Mouse (Mus musculus): ENCODE results near the gene Tulp3. TPM values are rescaled to one million over a fixed set of nuclear protein-coding genes. Genes with fewer than 3 reads are reported as not detected.

Tulp3 gene
- total RNA-seq, 2 experiments from 2014 or later = 0.38 TPM; not detected in 1

DNA sequence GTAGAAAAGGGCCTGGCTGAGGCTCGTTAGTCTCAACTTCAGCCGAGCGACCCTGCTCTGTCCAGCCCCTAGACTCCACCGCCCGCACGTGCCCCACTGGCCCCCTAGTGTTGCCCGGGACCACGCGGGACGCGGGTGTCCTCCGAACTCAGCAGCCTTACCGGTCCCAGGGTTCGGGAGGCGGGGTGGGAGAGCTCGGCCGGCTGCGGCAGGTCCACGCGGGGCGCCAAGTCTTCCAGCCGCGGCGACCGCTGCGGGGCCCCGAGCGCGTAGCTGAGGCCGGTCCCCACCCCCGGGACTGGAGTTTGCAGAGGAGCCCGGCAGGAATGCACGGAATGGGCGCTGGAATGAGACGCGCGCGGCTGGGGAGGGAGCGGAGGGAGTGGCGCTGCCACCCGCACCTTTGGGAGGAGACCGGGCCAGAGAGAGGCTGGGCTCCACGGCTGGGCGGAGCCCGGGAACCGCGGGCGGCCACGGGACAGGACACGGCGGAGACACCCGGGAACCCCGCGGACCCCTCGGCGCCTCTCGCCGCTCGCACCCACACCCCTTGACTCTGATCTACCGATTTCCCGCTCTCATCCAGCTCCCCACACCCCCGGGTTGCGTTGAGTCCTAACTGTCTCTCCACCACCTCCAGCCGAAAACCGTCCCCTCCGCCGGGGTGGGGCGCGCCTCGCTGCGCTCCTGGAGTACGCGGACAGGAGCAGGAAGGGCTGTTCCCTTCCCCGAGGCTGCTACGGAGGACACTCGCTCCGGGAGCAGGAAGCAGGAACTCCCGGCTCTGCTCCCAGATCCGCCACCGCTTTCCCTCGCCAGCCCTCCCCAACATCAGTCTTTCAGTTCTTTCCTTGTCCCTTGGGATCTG lies 55.3 kb downstream of the Tulp3 start, which contains the start of gene Tead4:
Gene Tead4 (minus strand): TSS at position 690 of the 868 bp plus-strand sequence.
- no peak for ATAC-seq (replicated peaks; ENCODE audit: low FRiP score, poor library complexity, severe bottlenecking)

DNA sequence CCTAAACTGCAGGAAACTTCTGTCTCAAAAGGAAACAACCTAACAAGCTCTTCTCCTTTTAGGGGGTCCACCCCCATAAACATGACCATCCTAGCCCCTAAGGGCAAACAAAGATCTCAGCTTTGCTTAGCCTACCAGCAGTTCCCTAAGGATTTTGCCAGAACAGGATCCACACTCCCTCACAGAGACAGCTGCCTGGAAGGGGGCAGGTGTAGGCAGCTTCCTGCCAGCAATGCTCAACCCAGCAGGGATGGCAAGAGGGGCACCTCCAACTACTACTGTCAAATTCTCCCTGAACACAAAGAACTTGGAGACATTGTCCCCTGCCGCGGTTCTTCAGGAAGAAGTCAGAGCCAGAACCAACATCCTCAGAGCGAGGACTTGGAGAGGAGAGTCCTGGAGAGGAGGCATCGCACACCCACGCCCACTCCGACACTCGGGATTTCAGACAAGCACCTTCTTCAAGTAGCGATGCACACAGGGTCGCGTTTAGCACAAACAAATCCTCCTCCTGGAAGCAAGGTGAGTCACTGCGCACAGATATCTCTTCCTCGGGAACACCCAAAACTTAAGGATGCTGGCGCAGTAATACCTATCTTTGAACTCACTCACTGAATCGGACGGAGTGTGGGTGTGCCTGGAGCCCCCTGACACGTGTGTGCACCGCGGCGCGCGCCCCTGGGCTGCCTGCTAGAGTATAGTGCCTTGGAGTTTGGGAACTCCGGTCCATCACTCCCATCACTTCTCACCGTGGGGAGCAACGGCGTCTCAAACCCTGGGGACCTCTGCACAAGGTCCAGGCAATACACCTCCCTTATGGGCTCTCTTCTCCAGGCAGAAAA lies 56.1 kb downstream of the Tulp3 start:
- ATAC-seq (replicated peaks; ENCODE audit: low FRiP score, poor library complexity, severe bottlenecking) = no peak

DNA sequence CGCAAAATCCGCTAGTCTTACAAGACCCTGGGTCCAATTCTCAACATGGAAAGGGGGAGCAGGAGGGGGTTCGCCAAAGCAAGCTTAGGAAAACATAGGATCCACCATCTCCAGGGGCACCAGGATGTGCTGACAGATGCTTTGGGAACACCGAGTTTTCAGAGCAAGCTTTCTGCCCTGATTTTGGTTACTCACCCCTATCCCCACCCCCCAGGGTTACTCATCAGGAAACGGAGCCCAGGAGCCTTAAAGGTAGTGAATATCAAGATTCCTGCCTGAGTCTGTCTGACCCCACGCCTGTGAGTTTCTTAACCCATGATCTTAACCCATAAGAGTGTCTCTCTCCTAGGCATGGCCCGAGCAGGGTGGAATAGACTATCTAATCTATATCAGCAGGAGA lies 57.4 kb downstream of the Tulp3 start:
- ATAC-seq (replicated peaks; ENCODE audit: low FRiP score, poor library complexity, severe bottlenecking) = no peak

DNA sequence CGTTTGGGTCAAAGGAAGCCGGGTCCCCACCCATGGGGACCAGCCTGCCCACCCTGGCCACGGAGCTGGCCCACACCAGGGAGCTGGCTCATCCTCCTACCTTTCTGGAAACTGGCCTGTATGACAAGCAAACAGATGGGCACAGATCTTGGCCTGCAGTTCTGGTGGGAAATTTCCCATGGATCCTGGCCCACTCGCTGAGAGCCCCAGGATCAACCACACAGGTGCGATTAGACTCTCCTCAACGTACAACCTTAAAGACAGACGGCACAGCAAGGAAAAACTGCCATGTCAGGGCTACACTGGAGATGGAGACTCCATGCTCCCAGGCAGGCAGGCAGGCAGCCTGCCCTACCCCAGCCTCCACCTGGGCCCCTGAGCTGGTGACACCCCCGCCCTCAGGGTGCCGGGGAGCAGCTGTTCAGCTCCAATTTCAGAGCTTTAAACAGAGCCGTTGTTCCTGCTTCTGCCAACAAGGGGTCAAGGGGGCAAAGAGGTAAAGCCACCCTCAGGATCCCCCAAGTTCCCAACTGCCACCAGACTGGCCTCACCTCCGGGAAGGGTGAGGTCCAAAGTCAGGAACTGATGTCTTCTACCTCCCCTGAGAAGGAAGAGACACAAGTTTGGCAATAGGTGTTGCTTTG lies 58.8 kb downstream of the Tulp3 start:
- no peak for ATAC-seq (replicated peaks; ENCODE audit: low FRiP score, poor library complexity, severe bottlenecking)

DNA sequence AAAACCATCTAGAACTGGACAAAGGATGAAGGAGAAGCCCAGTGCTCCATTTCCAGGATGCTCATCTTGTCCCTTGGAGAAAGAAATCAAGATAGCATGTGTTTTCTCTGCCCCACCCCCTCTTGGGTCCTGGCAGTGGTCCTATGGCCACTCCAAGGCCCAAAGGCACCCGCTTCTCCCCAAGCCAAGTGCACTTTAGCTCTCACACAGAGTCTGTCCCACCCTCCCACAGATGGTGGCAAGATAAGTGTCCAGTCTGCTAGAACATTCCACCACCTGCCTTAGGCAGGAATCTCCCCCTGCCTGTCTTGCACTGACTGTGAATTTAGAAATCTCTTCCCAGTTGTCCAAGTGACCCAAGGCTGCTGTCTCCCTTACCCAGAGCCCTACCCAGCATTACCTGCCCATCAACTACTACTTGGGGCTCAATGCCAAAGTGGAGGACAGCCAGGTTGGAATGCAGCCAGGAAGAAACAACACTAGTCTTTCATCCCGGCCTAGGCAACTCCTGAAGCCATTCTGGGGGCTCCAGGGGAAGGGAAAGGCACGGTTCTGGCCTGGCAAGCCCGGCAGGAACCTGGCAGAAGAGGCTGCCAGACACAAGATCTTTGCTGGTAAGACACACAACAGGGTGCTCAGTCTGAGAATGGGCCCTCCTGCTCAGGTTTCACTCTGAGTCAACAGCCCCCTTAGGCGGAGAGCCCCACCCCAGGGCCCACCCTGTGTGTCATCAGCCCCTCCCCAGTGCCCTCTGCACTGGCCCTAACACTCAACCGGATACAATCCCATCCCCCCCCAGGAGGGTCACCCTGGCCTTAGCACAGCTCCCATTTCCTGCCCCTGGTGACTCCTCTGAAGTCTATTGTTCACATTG lies 59.5 kb downstream of the Tulp3 start:
- ATAC-seq (replicated peaks; ENCODE audit: low FRiP score, poor library complexity, severe bottlenecking) = no peak

DNA sequence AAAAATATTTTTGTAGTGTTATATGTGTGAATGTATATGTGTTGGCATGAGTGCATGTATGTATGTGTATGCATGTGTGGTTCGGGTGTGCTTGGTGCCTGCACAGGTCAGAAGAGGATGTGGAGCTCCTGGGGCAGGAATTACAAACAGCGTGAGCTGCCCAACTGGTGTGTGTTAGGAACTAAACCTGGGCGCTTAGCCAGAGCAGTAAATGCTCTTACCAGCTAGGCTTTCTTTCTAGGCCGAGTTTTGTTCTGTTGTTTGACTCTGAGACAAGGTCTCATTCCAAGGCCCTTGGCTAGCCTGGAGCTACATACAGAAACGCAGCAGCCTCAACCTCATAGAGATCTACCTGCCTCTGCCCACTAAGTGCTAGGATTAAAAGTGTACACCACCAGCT lies 64.4 kb downstream of the Tulp3 start:
- ATAC-seq (replicated peaks; ENCODE audit: low FRiP score, poor library complexity, severe bottlenecking) = no peak

DNA sequence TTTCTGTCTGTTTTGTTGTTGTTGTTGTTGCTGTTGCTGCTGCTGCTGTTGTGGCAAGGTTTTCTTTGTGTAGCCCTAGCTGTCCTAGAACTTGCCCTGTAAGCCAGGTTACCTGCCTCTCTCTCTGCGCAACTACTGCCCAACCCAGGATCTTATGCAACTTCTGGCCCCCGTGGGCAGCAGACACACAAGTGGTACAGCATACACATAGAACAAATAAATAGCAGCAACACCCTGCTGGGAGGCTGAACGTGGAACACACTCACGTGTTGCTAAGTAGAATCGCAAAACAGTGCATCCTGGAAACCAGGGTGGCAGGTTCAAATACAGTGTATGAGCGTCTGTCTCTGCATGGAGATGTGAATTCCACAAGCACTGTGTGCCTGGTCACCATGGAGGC lies 67.0 kb downstream of the Tulp3 start:
- no peak for ATAC-seq (replicated peaks; ENCODE audit: low FRiP score, poor library complexity, severe bottlenecking)

DNA sequence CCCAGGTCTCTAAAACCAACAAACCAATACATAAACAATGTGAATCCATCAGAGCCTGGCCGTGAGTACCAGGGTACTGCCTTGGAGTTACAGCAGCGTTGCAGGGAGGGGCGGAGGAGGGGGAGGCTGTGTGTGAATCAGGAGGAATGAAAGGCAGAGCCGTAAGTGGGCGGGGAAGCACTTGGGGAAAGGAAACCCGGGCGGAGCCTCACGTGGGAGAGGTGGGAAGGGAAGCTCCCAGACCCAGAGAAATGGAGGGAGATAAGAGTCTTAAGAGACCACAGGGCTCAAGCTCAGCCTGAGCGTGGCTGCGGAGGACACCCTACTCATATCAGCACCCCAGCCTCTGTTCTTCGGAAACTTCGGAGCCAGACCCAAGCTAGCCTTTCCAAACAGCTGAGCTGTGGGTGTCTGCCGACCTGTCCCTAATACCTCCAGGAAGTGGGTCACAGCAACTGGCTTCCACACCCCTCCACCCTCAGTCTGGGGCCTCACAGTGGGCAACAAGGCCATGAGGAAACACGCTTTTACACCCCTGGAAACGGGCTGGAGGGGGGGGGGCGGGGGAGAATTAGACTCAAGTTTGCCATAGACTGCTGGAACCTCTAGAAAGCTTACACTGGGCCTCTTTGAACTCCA lies 69.7 kb downstream of the Tulp3 start:
- no peak for ATAC-seq (replicated peaks; ENCODE audit: low FRiP score, poor library complexity, severe bottlenecking)

DNA sequence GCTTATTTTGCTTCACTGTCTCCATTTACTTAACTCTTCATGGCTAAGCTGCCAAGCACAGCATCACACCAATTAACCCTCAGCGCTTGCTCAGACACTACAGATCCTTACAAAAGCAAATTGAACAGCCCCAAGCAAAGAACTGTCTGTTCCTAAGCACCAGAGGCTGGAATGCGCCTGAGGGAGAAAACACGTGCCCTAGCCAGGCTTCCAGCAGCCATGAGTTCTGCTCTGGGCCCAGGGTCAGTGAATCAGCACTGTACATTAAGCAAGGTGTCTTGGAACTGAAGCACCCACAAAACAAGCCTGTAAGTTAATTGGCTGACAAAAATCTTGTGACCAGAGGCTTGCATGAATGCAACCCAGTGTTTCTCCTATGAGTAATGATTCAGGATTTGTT lies 73.5 kb downstream of the Tulp3 start:
- ATAC-seq (replicated peaks; ENCODE audit: low FRiP score, poor library complexity, severe bottlenecking) = no peak

DNA sequence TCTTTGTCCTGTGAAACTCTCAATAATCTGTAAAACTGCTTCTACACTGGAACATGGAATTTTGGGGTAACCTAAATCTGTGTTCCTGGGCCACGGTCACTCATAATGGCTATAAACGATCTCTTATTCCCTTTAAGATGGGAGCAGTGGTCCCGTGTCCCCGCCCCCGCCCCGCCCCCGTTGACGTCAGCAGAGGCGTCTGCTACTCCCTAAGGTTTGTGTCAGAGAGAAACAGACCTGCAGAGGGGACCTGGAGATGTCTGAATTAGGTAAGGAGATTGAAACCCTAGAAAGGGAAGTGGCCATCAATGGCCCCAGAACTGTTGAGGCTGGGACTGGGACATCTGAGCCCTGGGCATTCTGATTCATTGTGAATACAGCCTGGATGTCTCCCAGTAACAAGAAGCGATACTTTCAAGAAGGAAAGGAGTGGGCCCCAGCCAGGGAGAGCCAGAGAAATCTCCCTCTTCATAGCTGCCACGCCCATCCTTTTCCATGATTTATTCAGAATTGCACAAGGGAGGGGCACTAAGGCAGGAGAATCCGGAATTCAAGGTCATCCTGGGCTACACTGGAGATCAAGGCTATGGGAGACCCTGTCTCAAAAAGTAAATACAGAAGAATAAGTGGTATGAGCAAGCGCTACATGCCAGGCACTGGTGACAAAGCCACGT lies 75.0 kb downstream of the Tulp3 start:
- no peak for ATAC-seq (replicated peaks; ENCODE audit: low FRiP score, poor library complexity, severe bottlenecking)

DNA sequence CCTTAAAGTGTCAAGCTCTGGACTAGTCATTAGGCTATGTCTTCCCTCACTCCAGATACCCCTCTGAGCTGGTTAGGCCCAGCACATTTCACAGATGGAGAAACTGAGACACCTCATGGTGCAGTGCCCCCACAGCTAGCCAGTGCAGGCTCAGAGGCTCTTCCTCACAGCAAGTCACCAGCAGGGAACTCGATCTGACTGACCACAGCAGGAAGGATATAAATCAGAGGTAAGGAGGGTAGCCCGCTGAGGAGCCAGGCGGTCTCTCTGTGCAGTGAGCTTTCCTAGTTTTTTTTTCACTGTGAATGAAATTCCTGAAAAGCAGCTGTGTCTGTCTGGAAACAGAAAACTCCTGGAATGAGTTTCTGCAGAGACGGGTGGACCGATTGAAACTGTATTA lies 76.0 kb downstream of the Tulp3 start:
- ATAC-seq (replicated peaks; ENCODE audit: low FRiP score, poor library complexity, severe bottlenecking) = no peak

DNA sequence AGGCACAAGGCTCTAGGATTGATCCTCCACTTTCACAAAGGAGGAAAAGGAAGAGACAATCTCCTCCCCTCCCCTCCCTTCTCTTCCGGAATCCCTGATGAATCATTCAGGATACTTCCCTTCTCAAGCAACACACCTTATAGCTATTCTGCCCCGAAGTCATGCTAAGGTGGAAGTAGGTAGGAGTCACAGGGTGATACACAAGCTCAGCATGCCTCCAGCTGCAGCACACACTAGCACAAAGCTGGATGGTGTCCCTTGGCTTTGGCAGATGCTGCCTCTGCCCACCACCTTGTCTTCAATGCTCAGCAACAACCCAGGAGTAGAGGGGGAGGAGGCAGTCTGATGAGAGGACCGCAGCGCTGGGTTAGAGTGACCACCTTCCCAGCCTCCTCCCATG lies 76.6 kb downstream of the Tulp3 start:
- no peak for ATAC-seq (replicated peaks; ENCODE audit: low FRiP score, poor library complexity, severe bottlenecking)

DNA sequence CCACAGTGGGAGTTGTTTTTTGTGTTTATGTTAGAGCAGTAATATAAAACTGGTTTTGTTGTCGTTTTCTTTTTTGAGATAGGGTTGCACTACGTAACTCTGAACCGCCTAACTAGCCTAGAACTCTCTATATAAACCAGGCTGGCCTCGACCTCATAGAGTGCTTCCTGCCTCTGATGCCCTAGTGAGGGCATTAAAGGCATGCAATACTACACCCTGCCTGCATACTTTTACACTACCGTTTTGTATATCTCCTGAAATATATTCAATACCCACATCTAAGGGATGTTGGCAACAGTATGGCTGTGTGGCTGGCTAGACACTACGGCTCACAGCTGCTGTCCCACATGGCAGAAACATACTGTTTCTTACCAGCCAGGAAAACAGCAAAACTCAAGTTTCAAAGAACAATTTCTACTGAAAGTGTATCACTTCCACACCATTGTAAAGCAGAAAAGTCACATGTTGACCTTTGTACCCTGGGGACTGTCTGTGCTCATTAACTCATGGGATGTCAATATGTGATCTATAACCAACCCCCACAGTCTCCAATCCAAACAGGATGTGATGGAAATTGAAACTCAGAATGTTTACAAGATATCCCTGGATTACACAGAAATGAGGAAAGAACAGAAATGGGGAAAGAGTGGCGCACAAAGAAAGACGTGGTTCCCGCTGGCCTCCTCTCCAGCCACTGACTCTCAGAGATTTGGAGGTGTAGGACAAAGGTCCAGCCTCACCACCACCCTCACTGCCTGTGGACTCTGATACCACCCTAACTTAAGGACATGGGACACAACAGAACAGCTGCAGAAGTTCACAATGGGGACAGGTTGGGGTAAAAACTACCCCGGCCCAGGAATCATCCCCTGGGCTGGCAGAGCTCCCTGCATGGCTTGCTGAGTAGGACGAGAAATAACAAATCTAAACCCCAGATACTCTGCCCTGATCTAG lies 78.2 kb downstream of the Tulp3 start:
- ATAC-seq (replicated peaks; ENCODE audit: low FRiP score, poor library complexity, severe bottlenecking) = no peak

DNA sequence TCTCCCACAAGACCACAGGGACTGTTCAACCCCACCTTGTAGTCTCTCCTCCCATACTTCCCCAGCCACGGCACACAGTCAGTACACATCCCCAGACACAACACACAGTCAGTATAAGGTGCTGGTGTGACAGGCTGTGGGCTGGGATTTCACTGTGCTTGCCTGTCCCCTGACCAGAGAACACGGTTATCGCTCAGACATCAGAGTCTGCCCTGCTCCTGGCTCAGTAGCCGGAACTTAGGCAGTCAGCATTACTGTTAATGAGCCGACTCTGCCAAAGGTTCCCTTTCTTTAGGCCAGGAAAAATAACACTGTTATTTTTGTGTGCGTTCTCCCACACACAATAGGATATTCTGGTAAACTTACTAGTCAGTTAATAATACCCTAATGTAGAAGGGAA lies 79.3 kb downstream of the Tulp3 start:
- ATAC-seq (replicated peaks; ENCODE audit: low FRiP score, poor library complexity, severe bottlenecking) = no peak

DNA sequence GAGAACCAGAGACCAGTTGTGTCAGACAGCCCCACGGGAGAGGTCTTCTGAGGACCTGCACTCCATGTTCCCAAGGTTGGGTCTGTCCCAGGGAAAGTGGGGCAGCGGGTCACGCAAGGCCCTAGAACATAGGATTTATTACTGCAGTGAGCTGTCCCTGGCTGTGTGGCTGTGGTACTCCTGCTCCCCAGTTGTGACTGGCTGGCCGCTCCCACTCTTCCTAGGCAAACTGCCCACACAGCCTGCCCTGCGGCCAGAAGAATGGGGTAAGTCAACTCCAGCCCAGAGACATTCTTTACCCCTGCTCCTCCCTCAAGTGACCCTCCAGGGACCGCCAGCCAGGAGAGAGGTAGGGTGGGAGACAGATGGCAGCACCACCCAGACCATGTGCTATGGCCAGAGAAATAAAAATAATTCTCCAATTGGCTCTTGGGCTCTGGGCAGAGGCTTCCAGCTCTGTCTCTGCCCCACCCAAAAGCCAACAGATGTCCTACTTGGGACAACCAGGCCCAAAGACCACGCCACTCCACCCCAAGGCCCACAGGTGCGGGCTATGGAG lies 80.1 kb downstream of the Tulp3 start:
- no peak for ATAC-seq (replicated peaks; ENCODE audit: low FRiP score, poor library complexity, severe bottlenecking)

DNA sequence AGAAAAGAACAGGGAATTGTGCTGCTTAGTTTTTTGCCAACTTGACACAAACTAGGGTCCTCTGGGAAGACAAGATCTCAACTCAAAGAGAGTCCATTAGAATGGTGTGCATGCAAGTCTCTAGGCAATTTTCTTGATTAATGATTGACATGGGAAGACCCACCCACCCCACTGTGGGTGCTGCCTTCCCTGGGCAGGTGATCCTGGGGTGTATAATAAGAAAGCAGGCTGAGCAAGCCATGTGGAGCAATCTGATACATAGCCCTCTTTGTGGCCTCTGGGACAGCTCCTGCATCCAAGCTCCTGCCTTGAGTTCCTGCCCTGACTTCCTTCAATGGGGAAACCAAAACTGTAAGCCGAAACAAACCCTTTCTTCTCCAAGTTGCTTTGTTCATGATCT lies 82.1 kb downstream of the Tulp3 start:
- ATAC-seq (replicated peaks; ENCODE audit: low FRiP score, poor library complexity, severe bottlenecking) = no peak

DNA sequence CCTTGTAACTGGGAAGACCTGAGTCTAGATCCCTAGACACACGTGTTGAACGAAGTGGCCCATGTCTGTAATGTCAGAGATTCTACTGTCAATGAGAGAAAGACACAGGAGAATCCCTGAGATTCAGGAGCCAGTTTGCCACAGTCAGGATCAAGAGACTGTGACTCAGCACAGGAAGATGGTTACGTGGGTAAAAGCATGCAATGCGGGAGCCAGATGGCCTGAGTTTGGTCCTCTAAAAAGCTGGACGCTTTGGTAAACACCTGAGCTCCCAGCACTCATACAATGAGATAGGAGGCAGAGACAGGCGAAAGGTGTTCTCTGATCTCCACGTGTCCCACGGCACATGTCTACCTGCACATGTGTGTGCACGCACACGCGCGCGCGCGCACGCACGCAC lies 82.9 kb downstream of the Tulp3 start:
- ATAC-seq (replicated peaks; ENCODE audit: low FRiP score, poor library complexity, severe bottlenecking) = no peak

All from erythroblast, adult 5-6 weeks (primary cell).